Mouse (Mus musculus): ENCODE data around the gene Man1c1. TPM values are rescaled to one million over a fixed set of nuclear protein-coding genes. Genes with fewer than 3 reads are reported as not detected.

Gene Man1c1
- 2.8 and 3.1 TPM in 2 replicates for polyA plus RNA-seq (2016; fragmentation: Nextera tagmentation; extraction: Ambion mirVana)

DNA sequence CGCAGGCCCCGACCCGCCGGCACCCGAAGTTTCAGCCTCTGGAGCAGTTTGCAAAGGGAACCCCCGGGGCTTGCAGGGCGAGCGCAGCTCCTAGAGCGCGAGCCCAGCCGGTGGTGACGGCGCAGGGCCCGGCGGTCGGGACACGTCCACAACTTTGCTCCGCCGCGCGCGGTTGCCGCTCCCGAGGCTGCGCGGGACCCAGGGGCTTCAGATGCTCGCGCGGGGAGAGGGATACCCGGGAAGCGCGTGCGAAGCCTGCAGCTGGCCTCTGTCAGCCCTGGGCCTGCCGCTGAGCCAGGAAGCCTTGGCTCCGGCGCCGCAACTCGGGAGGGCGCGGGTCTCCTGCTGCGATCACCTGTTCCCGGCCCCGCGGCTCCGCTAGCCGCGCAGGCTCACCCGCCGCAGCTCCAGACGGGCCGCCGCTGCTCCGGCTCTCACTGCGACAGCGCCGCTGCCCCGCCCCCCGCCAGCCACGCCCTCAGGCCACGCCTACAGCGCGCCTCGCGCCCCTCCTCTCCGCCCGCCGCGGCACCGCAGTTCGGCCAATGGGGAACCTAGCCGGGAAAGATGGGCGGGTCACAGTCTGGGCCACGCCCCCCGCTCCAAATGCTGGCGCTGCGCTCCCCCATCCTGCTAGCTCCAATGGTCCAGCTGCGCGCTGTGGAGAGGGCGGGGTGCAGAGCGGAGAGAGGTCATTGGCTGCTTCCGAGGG, at the start of gene Man1c1:
Gene Man1c1 (minus strand): TSS at position 456 of the 712 bp plus-strand sequence.
- Histone ChIP-seq H3K4me3 (peak within 1 kb of the TSS; percentile 72), H3K36me3 (no peaks in the 10 kb centered on the region), H3K9me3 (replicated peaks) (no peaks in the 10 kb centered on the region), H3K4me1 (peaks cover 43% of the 10 kb centered on the region), H3K27ac (replicated peaks) (peak within 1 kb of the TSS; percentile 79), H3K27me3 (ENCODE audit: low read depth, poor library complexity, severe bottlenecking) (peaks cover 57% of the 10 kb centered on the region)
- WGBS, result under 1% methylated on average over 81 of the region's 81 CpGs
- DNase-seq (ENCODE audit: low spot score), result peak; percentile 99

DNA sequence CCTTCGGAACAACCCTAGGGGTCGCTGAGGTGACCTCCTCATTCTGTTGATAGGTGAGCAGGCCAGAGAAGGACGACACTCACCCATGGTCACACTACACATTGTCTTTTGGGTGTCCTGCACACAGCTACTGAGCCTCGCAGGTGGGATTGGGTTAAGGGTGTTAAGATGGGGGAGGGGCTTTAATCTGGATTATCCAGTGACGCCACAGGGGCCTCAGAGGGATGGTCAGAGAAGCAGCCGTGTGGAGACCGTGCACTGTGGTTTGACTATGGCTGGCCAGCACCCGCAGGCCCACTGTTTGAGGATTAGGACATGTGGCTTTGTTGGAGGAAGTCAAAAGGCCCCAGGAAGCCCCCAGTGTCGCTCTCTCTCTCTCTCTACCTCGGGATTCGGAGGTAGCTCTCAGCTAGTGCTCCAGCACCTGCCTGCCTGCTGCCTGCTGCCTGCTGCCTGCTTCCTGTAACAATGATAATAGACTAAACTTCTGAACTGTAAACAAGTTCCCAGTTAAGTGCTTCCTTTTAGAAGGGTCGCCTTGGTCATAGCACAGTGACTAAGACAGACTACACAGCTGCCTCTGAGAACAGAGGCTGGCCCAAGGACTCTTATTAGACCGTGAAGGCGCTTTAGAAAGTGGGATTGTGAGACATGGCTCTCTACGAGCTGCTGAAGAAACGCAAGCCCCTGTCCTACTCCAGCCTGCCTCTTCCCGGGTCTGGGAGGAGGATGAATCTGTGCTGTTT, 49.6 kb upstream of the Man1c1 start:
- H3K27me3 ChIP-seq (ENCODE audit: low read depth, poor library complexity, severe bottlenecking), result no peaks in the 10 kb centered on the region
- WGBS, result 25% methylated on average over 17 of the region's 17 CpGs
- H3K4me1 ChIP-seq, result peaks cover 41% of the 10 kb centered on the region
- peak overlapping the region; percentile 72 for H3K27ac ChIP-seq (replicated peaks)
- H3K4me3 ChIP-seq, result no peak overlapping the region
- H3K36me3 ChIP-seq, result peaks cover 2% of the 10 kb centered on the region; the same call in 1 of the 2 replicates
- no peaks in the 10 kb centered on the region for H3K9me3 ChIP-seq (replicated peaks)
- peak; percentile 30 for DNase-seq (ENCODE audit: low spot score)

- no peak for DNase-seq (ENCODE audit: low spot score)
- peaks cover 5% of the 10 kb centered on the region; the same call in 1 of the 2 replicates for H3K36me3 ChIP-seq
- H3K4me1 ChIP-seq, result peaks cover 38% of the 10 kb centered on the region
- H3K27ac ChIP-seq (replicated peaks), result peak overlapping the region; percentile 72
- no peak overlapping the region for H3K4me3 ChIP-seq
- no peaks in the 10 kb centered on the region for H3K27me3 ChIP-seq (ENCODE audit: low read depth, poor library complexity, severe bottlenecking)
- no peaks in the 10 kb centered on the region for H3K9me3 ChIP-seq (replicated peaks)
- 51% methylated on average over 11 of the region's 11 CpGs for WGBS
These were observed 48.9 kb upstream of the Man1c1 start for GRCm38 (mm10) chr4:134752911-134753426.

- no peak for DNase-seq (ENCODE audit: low spot score)
- 89% methylated on average over 18 of the region's 18 CpGs for WGBS
- H3K4me3 ChIP-seq, result no peak overlapping the region
- no peaks in the 10 kb centered on the region for H3K27me3 ChIP-seq (ENCODE audit: low read depth, poor library complexity, severe bottlenecking)
- peaks cover 7% of the 10 kb centered on the region; the same call in 1 of the 2 replicates for H3K36me3 ChIP-seq
- peaks cover 38% of the 10 kb centered on the region for H3K4me1 ChIP-seq
- H3K9me3 ChIP-seq (replicated peaks), result no peaks in the 10 kb centered on the region
- no peak overlapping the region for H3K27ac ChIP-seq (replicated peaks)
These were observed 47.7 kb upstream of the Man1c1 start for GRCm38 (mm10) chr4:134751682-134752380.

DNA sequence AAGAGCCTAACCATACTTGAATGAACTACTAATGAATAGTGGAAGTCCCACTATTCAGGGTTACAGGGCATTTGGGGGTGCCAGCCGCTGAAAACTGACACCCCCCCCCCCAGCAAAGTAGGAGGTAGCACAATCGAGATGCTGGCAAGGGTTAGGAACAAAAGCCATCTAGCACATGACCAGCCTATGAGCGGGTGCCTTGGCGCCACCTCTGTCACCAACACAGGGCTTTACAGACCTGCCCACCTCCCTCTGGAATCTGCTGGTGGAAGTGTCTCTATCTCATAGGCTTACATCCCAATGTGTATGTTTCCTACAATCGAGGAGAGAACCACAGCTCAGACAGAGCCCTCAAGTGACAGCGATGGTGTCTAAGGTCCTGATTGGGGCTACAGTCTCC, 46.7 kb upstream of the Man1c1 start:
- 86% methylated on average over 6 of the region's 6 CpGs for WGBS
- peaks cover 35% of the 10 kb centered on the region for H3K4me1 ChIP-seq
- DNase-seq (ENCODE audit: low spot score), result no peak
- H3K27me3 ChIP-seq (ENCODE audit: low read depth, poor library complexity, severe bottlenecking), result no peaks in the 10 kb centered on the region
- no peak overlapping the region for H3K4me3 ChIP-seq
- no peak overlapping the region for H3K27ac ChIP-seq (replicated peaks)
- no peaks in the 10 kb centered on the region for H3K9me3 ChIP-seq (replicated peaks)
- peaks cover 9% of the 10 kb centered on the region; the same call in 1 of the 2 replicates for H3K36me3 ChIP-seq

DNA sequence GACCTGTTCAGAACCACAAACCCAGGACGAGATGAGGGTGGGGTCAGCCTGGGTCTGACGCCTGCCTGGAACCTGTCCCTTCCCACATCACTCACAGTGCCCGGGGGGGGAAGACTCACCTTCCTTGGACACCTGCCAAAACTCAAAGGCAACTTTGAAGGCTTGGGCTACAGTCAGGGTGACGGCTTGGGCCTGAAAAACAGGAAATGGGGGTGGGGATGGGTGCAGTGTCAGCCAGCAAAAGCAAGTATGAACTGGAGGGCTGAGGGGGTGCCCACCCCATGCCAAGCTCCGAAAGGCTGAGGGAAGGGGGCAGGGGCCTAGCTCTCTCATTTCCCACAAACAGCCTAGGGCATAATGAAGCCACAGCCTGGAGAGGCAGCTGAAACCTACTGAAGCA, 46.2 kb upstream of the Man1c1 start:
- H3K36me3 ChIP-seq, result peaks cover 9% of the 10 kb centered on the region; the same call in 1 of the 2 replicates
- peaks cover 29% of the 10 kb centered on the region for H3K4me1 ChIP-seq

DNA sequence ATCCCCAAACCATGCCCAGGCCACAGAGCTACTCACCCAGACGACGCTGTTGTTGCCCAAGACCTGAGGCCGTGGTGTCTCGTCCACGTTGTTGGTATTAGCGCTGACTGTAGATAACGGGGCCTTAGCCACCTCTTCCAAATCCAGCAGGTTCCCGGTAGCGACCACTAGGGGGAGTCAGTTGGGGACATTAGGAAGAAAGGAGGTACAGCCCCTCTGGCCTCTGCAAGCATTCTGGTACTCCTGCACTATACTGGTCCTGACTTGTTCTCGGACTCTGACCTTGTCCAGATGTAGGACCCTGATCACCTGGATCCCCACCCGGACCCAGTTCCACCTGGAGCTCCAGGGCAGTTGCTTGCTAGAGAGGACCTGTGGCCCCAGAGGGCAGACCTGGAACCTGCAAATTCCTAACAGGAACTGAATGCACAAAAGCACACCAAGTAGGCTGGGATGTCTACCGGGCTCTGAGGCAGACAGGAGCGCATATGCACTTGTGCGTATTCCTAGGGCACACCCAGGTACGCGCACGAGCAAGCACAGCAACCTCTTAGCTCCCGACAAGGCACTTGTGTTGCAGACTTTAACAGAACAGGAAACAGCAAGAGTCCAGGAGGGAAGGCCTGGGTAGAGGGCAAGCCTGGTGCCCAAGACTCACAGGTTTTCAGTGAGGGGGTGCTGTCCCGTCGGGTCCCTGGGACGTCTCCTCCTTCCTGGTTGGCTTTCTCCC, 45.4 kb upstream of the Man1c1 start:
- WGBS, result 70% methylated on average over 21 of the region's 21 CpGs
- peaks cover 9% of the 10 kb centered on the region; the same call in 1 of the 2 replicates for H3K36me3 ChIP-seq
- peaks cover 26% of the 10 kb centered on the region for H3K4me1 ChIP-seq
- H3K27ac ChIP-seq (replicated peaks), result no peak overlapping the region
- H3K9me3 ChIP-seq (replicated peaks), result no peaks in the 10 kb centered on the region
- DNase-seq (ENCODE audit: low spot score), result peak; percentile 45
- no peak overlapping the region for H3K4me3 ChIP-seq
- H3K27me3 ChIP-seq (ENCODE audit: low read depth, poor library complexity, severe bottlenecking), result no peaks in the 10 kb centered on the region

More for the DNA sequence above, 46.2 kb upstream of the Man1c1 start:
- Histone ChIP-seq H3K9me3 (replicated peaks) (no peaks in the 10 kb centered on the region), H3K27ac (replicated peaks) (no peak overlapping the region), H3K27me3 (ENCODE audit: low read depth, poor library complexity, severe bottlenecking) (no peaks in the 10 kb centered on the region), H3K4me3 (no peak overlapping the region)
- DNase-seq (ENCODE audit: low spot score), result no peak
- 86% methylated on average over 5 of the region's 5 CpGs for WGBS

GRCm38 (mm10) chr4:134745900-134746661, 42.0 kb upstream of the Man1c1 start:
- Histone ChIP-seq H3K27me3 (ENCODE audit: low read depth, poor library complexity, severe bottlenecking) (no peaks in the 10 kb centered on the region), H3K4me3 (no peak overlapping the region), H3K4me1 (peaks cover 29% of the 10 kb centered on the region), H3K27ac (replicated peaks) (no peak overlapping the region), H3K9me3 (replicated peaks) (no peaks in the 10 kb centered on the region), H3K36me3 (peaks cover 9% of the 10 kb centered on the region; the same call in 1 of the 2 replicates)
- WGBS, result 88% methylated on average over 16 of the region's 16 CpGs
- DNase-seq (ENCODE audit: low spot score), result no peak

DNA sequence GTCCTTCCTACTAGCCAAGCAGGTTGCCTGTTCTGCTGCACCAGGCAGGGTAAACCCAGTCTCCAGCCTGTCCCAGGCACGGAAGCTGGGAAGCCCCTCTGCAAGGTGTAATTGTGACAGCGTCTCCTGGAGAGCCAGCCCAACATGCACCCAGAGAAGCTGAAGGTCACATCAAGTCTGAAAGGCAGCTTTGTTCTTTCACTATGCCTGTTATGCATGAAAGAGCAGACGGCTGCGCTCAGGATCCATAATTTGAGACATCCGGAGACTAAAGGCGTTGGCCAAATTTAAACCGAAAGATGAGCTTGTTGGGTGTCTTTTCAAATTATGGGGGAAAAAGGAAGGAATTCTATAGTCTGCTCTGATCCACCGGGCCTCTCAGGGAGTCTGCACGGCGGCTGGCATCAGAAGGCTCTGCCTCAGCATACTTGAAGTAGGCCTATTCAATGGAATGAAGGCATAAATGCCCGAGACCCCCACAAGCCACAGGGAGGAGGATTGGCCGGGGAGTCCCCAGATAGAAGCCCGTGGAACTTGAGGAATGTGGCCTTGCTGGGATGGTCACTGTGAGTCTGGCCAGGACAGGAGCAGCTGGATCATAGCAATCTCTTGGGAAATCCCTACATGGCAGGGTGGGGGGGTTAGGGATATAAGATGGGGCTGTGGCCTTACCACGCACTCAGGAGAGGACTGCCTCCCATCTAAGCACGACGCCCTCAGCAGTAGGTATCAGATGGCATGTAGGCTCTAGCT, 40.0 kb upstream of the Man1c1 start:
- Histone ChIP-seq H3K4me1 (peaks cover 29% of the 10 kb centered on the region), H3K9me3 (replicated peaks) (no peaks in the 10 kb centered on the region), H3K36me3 (peaks cover 9% of the 10 kb centered on the region; the same call in 1 of the 2 replicates), H3K27ac (replicated peaks) (peak overlapping the region; percentile 46), H3K27me3 (ENCODE audit: low read depth, poor library complexity, severe bottlenecking) (no peaks in the 10 kb centered on the region), H3K4me3 (no peak overlapping the region)
- no peak for DNase-seq (ENCODE audit: low spot score)
- WGBS, result 67% methylated on average over 16 of the region's 16 CpGs

DNA sequence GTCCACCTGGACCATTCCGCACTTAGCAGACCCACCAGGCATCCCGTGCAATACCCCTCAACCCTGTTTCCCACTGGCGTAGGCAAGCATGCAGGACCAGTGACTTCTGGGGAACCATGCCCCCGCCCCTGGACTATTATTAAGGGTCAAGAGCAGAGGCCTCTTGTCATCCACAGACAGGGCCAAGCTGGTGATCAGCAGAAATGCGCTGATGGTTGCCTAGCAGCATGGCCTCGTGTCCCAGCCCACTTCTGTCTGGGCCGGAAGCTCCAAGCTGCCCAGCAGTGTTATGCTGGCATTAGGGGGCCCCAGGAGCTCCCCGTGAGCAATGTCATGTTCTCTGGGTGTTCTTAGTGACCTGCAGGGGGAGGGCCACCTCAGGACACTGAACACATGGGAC, 37.9 kb upstream of the Man1c1 start:
- Histone ChIP-seq H3K27me3 (ENCODE audit: low read depth, poor library complexity, severe bottlenecking) (no peaks in the 10 kb centered on the region), H3K4me3 (no peak overlapping the region), H3K27ac (replicated peaks) (no peak overlapping the region; the same call in 1 of the 2 replicates), H3K36me3 (0 out of 2 replicates have a peak, but pooled peaks cover 3% of the 10 kb centered on the region), H3K4me1 (peaks cover 38% of the 10 kb centered on the region), H3K9me3 (replicated peaks) (no peaks in the 10 kb centered on the region)
- 91% methylated on average over 8 of the region's 8 CpGs for WGBS
- no peak for DNase-seq (ENCODE audit: low spot score)

GRCm38 (mm10) chr4:134740186-134740585, 36.1 kb upstream of the Man1c1 start:
- no peak for DNase-seq (ENCODE audit: low spot score)
- Histone ChIP-seq H3K4me3 (no peak overlapping the region), H3K27me3 (ENCODE audit: low read depth, poor library complexity, severe bottlenecking) (no peaks in the 10 kb centered on the region; the same call in 1 of the 2 replicates), H3K27ac (replicated peaks) (no peak overlapping the region), H3K4me1 (peaks cover 46% of the 10 kb centered on the region), H3K9me3 (replicated peaks) (no peaks in the 10 kb centered on the region), H3K36me3 (no peaks in the 10 kb centered on the region)
- WGBS, result 96% methylated on average over 4 of the region's 4 CpGs
